Mouse (Mus musculus) layer of hippocampus, postnatal 14 days (tissue): ENCODE results near the gene Psmd12. TPM values are rescaled to one million over a fixed set of nuclear protein-coding genes. Genes with fewer than 3 reads are reported as not detected.
"Not testable (repeated sequence)": the region's sequence is repeated elsewhere in the genome, so short reads cannot be mapped to it uniquely, and the experiment has no call there.

ENCODE experiments used
- DNase-seq, 2 experiments: peaks; one replicate each; pipeline ENCODE4 v3.0.0; 2021 to 2022; ENCODE audit warnings: low spot score in 2 of 2, mixed read lengths in 1 of 2
- total RNA-seq, 2 experiments: library from RNA; stranded (reverse); gene quantifications; 2 replicates each; pipeline ENCODE4 v1.2.3; 2021

The Psmd12 gene
- total RNA-seq, 2 experiments from 2014 or later: 70.5 to 72.9 TPM

DNA sequence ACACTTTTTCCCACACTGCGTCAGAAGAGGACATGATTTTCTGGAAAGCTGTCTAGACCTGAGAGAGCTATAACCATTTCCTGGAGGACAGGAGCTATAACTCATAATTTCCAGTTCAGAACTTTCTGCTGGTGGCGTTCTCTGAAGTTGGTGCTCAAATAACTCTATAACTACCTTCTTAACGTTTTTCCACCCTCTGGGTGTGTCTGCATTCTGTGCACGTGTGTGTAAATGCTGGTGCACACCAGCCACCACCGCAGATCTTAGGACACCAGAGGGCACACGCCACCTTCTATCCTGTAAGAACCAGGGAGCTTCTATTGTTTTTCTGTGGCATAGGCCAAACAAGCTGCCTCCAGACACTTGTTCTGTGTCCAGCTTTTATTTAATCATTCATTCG is 20.3 kb upstream of the Psmd12 start:
- DNase-seq: no peak

DNA sequence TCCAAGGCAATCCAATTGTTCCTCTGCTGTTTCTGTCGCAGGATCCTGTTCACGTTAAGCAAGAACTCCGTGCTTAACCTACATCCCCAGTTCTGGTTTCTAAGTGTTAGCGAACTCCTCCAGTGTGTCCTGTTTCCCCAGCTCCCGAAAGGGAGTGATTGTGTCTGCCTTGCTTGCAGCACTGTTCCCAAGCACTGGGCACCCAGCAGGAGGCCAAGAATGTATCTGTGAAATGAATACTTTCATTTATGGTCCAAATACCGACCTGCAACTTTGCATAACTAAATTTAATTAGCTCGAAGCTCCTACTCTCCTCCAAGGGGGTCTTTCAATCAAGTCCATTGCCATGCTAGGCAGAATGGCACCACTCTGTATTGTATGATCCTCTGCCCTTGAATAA is 19.5 kb upstream of the Psmd12 start:
- DNase-seq: no peak

DNA sequence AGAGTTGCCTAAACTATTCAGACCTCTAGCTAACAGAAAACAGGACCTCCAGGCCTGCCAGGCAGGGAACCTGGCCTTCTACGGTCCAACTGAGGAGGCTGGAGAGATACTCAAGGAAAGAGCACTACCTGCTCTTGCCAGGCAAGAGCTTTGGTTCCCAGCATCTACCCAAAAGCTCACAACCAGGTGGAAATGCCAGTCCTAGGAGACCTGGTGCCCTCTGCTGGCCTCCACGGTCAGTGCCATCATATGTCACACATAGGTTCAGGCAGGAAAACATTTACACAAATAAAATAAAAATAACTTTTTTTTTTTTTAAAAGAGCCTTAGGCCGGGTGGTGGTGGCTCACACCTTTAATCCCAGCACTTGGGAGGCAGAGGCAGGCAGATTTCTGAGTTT is 16.8 kb upstream of the Psmd12 start:
- no peak for DNase-seq

DNA sequence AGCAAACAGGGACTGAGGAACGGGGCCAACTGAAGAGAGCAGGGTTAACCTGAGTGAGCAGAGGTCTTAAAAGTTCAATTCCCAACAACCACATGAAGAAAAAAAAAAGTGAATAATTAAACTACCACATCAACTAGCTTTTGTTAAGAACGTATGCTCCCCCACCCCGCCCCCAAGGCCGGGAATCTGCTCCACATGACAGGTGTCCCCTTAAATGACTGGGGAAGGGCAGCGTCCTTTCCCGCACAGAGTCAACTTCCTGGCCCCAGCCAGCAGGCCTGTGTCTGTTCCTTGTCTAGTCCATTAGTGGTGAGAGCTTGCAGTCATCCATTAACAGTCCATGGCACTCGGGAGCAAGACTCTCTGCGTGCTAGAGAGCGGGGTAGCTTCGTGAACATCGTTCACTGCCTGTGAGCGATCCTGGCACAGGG is 16.0 kb upstream of the Psmd12 start:
- DNase-seq: no peak

DNA sequence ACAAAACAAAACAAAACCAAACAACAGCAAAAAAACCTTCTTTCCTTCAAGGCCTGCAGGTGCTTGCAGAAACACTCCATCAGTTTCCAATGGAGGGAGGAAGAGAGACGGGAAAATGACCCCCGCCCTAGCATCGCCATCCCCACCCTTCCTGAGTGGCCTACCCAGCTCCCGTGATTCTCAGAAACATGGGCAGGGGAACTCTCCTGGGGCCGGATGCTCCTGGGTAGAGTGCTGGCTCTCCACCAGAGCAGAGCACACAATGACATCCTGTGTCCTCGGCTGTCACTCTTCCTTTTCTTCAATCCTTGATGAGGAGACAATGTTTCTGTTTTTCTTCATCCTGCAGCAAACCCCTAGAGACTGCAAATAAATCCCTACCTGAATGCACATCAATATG is 15.1 kb upstream of the Psmd12 start:
- DNase-seq: no peak

DNA sequence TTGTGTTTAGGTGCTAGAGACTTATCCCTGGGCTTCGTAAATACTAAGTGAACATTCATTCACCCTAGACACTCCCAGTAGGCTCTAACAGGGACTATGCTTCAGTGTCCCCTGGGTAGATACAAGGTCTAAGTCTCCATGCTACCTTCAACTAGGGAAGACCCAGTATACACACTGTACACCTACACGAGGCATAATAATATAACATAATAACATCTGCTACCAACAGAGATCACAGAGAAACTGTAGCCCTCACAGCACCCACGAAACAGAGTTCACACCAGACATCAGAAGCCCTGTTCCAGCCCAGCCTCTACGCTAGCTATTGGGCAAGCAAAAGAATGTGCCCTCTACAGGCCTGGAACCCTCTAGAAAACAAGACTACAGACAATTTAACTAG is 14.2 kb upstream of the Psmd12 start:
- DNase-seq: no peak

DNA sequence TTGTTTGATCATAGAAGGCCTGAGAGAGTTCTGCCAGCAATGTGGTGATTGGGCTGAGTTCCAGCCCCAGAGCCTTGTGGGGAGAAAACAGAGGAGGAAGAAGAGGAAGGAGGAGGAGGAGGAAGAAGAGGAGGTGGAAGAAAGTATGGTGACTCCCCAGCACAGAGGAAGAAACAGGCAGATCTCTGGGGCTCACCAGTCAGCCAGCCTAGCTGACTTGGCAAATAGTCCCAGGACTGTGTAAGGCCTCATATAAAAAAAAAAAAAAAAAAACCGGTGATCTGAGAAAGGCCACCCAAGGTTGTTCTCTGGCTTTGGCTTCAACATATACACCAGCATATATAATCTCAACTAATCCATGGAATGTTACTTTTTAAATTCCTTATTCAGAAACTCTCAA is 13.3 kb upstream of the Psmd12 start:
- DNase-seq: no peak

DNA sequence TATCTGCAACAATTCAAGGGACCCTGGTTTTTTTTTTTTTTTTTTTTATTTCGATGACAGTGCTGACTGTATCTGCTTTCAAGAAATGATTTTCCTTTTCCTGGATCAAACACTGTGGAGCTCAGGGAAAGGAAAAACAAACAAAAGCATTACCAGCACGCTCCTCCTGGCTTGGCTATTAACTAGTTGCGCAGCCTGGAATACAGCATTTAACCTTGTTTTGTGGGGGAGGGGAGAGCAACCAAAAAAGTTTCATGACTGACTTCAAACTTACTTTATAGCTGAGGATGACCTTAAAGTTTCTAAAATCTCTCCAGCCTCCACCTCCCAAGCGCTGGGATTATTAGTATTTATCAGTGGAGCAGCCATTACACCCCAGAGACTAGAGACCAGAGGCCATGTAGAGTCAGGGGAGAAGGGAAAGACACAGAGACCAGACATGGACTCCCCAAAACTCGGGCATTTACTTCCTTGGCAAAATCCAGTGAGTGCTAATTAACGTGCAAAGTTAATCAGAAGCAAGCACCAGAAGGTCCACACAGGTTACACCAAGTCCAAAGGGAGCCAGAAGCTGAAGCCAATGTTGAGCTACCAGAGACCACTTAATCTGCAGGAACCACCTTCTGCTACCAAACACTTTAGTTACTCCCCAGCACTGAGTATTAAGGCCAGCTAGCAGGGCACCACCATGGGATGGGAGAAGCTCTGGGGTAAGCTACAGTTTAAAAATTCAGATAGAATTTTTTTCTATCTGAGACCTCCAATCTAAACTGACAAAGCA is 12.5 kb upstream of the Psmd12 start:
- no peak for DNase-seq

DNA sequence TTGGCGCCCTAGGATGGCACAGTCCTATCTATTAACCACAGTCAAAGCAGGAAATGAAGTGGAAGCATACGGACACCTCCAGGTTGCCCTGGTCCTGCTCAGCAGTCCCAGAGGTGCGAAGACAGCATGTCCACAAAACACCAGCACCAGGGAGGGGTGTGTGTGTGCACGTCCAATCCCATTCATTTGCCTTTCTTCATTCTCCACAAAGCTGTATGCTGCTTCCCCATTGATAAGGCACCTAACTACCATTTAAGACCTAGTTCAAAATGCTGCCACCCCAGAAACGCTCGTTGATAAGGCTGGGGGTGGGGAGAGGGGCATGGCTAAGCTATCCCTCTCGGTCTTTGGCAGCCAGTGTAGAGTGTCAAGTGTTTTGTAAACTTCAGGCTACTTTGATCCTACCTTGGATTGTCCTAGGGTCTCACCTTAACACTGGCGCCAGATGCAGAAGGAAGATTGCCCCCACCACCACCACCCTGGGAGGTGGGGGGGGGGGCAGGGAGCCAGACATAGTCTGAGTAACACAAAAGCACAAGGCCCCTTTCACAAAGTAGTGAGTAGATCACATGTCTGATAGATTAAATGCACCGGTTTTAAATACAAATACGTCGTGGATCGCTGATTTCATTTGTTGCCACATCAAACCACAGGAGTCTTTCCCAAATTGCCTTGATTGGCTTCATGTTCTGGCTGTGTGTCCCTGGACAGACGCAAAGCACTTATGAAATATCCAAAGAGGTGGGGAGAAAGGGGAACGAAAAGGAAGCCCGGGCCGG is 10.8 kb upstream of the Psmd12 start:
- DNase-seq: peak in 1 of 2 experiments; percentile 11

DNA sequence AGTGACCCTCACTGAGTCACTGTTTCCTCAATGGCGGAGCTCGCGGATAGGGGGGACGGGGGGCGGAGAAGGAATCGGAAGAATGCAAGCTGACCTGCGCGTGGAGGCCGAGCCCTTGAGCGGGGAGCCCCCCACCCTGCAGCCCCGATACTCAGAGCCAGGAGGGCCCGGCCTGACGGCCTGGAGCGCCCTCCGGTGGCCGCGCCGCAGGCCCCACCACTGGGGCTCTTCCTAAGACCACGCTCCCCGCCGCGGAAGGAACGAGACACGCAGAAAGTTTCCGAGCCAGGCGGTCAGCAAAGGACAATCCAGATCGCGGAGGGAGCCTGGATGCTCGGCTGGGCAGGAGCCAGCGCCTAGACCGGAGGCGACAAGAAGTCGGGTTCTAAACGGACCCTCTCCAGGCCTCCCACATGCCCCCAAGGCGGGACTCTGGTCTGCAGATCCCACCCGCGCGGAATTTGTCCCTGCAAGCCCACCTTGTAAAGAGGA is 10.2 kb upstream of the Psmd12 start:
- peak; percentile 81 to 83 for DNase-seq

DNA sequence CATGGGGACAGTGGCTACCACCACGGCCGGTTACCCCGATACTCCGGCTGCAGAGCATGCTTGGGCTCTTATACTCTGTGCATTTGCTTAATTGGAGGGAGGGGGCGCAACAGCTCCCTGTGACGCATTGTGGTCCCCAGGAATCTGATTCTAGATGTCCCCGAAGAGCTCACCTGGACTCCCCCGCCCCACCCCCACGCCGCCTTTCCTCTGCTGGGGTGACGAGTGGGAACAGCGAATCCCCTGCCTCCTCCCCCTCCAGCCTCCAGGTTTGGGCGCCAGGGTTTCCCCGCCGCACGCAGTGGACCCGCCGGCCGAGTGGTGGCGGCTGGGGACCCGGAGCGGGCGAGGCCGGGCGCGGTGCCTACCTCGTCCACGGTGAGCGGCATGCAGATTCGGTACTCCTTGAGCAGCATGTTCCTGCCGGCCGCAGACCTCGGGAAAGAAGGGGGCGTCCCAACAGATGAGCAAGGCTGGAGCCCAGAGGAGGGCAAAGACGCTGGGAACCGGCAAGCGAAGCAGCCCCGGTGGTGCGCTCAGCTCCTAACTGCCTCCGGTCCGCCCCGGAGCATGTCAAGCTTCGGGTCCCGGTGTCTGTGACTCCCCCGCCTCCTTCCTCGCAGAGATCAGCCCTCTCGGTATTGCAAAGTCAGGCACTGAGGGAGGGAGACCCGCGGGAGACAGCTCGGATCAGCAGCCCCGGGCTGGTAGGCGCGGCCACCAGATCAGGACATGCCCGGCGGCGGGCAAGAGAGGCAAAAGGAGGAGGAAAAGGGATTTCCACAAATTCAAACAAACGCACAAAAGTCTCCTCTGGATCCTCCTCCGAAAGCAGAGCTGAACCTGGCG is 9.5 kb upstream of the Psmd12 start:
- DNase-seq: peak; percentile 58 to 60

DNA sequence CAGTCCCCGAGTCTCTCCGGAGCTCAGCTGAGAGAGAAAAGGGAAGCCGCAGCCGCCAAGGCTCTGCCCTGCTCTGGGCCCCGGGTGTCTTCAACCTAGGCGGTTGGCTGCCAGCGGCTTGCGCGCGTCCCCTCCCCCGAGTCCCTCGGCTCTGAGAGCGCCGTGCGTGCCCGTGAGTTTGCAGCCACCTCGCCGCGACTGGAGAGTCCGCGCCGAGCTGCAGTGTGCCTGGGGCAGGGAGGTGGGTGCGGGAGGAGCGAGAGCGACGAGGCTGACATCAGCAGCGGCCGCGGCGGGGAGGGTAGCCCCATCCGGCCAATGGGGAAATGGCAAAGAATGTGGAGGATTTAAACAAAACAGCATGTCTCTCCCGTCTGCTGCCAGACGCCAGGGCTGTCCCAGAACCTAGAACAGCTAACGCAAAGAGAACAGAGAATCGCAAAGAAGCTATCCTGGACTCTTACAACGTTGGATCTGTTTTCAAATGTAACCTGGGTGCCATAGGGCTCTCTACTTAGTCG is 8.7 kb upstream of the Psmd12 start, which contains the start of gene Pitpnc1:
TSS of gene Pitpnc1 (minus strand) at position 179 of the 521 bp plus-strand sequence.
- peak; percentile 80 to 89 for DNase-seq

DNA sequence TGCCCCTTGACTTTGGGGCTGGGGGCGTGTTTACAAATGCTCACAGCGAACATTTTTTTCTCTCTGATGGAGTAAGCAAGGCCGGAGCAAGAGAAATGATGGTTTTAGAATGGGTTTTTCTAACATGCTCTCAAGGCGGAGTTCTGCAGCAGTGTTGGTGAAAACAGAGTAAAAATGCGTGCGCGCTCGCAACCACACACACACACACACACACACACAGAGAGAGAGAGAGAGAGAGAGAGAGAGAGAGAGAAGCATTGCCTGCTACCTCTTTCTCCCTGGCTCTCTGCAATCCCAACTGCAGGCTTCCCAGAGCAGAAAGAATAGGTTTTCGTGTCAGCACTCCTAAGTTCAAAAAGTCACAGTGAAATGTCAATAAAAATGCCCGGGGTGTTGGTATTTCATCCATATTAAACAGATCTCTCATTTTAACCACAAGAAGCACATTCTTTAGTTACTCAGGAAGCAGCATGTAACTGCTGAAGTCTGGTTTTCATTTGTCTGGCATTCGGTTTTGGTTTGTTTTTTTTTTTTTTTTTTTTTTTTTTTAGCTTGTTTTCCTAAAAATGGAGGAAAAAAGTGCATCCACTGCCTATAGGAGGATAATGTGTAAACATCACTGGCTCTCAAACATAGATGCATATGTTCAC is 8.1 kb upstream of the Psmd12 start:
- no peak for DNase-seq

DNA sequence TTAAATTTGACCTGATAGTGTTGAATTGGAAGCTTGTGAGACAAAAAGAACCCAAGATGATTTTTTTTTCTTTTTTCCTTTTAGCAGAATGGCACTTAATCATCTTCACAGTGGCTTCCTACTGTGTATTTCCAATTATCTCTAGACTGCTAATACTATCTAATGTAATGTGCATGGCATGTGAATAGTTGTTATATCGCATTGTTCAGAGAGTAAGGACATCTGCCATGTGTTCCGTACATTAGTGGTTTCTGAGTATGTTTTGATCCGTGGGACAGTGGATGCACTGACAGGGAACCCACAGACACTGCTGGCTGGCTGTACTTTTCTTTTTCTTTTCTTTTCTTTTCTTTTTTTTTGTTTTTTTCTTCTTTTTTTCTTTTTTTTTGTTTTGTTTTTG is 7.0 kb upstream of the Psmd12 start:
- DNase-seq: no peak

DNA sequence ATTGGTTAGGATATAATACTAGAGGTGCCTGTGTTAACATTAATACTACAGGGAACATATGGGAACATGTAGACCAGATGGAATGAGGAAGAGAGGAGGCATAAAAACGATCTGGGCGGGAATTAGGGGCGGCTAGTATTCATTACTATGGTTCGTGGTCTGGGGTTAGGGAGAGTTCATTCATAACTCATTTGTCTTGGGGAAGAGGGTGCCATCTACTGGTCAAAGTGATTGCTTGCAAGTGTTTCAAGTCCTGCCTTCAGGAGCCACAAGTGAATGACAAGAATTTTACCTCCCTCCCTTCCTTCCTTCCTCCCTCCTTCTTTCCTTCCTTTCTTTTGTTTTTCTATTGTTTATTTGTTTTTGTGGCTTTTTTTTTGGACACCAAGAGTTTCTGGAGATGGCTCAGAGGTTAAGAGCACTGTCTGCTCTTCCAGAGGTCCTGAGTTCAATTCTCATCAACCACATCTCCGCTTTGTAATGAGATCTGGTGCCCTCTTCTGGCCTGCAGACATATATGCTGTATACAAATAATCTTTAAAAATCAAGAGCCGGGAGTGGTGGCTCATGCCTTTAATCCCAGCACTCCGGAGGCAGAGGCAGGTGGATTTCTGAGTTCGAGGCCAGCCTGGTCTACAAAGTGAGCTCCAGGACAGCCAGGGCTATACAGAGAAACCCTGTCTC is 6.0 kb upstream of the Psmd12 start:
- DNase-seq: peak; percentile 32 to 81

DNA sequence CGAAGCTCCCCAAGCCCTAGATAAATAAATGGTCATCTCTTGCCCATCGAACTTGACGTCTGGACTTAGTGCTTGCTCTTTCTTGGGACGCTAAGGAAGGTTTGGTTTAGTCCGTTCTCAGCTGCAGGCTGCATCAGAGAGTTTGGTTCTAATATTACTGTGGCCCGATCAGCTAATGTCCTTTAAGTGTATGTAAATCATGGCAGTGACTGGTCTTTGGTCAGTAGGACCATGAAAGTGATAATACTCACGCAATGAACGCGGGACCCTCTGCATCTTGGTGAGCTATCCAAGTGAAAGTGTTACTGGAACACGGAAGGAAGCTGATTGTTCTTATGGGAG is 549 bp downstream of the Psmd12 start:
- no peak for DNase-seq

DNA sequence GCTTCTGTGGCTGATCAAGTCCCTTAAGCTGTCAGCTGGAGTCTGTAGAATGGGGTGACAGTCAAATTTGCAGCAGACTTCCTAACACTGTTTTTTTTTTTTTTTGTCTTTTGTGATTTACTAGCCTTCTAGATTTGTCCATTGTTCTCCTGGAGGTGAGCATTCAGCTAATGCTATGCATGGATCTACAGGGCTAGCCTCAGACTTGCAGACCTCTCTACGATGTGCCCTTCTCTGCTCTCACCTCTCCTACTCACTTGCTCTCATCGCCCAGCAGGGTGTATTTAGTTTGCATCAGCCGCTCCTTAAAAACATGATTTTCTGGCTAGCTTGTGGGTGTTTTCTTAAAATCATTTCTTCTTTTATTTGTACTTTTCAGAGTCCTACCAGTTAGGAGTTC is 5.1 kb downstream of the Psmd12 start:
- no peak for DNase-seq

DNA sequence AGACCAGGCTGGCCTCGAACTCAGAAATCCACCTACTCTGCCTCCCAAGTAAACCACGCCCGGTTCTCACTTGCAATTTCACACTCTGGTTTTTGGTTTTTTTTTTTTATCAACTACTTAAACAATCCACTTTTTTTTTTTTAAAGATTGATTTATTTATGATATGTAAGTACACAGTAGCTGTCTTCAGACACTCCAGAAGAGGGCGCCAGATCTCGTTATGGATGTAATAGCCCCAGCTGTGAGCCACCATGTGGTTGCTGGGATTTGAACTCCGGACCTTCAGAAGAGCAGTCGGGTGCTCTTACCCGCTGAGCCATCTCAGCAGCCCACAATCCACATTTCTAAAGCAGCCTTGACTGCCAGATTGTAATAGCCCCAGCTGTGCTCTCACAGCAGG is 23.5 kb downstream of the Psmd12 start:
- DNase-seq: no peak

DNA sequence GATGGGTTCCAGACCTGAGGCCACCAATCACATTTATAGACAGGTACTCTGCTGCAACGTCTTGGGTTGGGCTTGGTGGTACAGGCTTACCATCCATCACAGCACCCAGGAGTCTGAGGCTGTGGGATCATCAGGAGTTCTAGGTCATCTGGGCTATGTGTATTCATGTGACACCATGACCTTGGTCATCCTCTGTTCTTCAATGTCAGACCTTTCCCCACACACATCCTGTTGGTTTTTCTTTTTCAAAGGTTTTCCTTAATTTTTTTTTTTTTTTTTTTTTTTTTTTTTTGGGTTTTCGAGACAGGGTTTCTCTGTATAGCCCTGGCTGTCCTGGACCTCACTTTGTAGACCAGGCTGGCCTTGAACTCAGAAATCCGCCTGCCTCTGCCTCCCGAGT is 25.1 kb downstream of the Psmd12 start:
- DNase-seq: not testable (repeated sequence)

DNA sequence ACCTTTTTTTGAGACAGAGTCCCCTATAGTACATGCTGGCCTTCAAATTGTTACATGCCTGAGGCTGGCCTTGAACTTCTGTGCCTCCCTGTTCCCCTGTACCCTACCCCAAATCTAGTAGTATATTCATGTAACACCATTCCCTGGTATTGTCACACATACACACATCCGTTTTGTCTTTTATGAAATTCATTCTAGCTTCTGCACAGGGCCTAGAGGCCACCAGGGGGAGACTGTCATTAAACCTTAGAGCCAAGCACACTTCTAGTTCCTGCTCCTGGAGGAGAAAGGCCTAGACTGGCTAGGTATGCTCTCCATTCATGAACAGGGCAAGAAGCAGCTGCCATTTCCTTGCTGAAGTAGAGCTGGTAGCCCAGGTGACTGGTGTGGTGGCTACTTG is 27.0 kb downstream of the Psmd12 start:
- no peak for DNase-seq
